In genomic region chr4:136756486-136756885, GRCm38 (mm10) we compare ENCODE assay signal across 12 mouse cellular contexts.
A peak's percentile ranks its signal among the peaks of the same experiment; 100 is the strongest.
DNase-seq lines count a peak whose midpoint lies in the region; ATAC-seq and TF ChIP-seq lines count a peak whose summit lies in the region.
"Had no signal": no experiment of that assay in that cellular context is flagged by ENCODE, and none has a peak within 500 bp of the region (broad histone marks: within the 10 kb centered on the region; RNA-seq: fewer than 3 reads in every experiment).

No protein-coding gene starts in this region.

- 0 out of 2 replicates have a peak overlapping the region, but pooled peaks have one; percentile 7 for H3K27ac ChIP-seq in embryonic facial prominence, embryonic 13.5 days
- peak overlapping the region; percentile 97 for H3K27ac ChIP-seq in hindbrain, embryonic 13.5 days
- H3K27ac ChIP-seq in midbrain, embryonic 13.5 days, result peak overlapping the region; percentile 100
- H3K27ac ChIP-seq in kidney, embryonic 14.5 days (ENCODE audit: low read depth, low read length), result no peak overlapping the region

- DNase-seq in brain, embryonic 14.5 days (ENCODE audit: low read depth), result peak; percentile 77
- DNase-seq in lung, adult 18-20 months, result no peak
- DNase-seq in adrenal gland, adult 8-10 months, result no peak
- no peak for DNase-seq in layer of hippocampus, adult 18-20 months (ENCODE audit: low spot score in 2 of 2)
- DNase-seq: gastrocnemius, postnatal 10 days; heart, postnatal 14 days; kidney, adult 18-20 months; thymus, adult 18-20 months had no signal

- TF ChIP-seq CTCF in brain, embryonic 14.5 days (IDR thresholded peaks at IDR 0.05; ENCODE audit: borderline replicate concordance, extremely low read depth, insufficient read depth, insufficient read length), result no peak

- H3K36me3 ChIP-seq in embryonic facial prominence, embryonic 13.5 days, result peaks cover 11% of the 10 kb centered on the region
- H3K36me3 ChIP-seq in hindbrain, embryonic 13.5 days, result no peaks in the 10 kb centered on the region
- H3K36me3 ChIP-seq in midbrain, embryonic 13.5 days, result peaks cover 9% of the 10 kb centered on the region; the same call in 1 of the 2 replicates
- no peaks in the 10 kb centered on the region for H3K36me3 ChIP-seq in kidney, embryonic 14.5 days (ENCODE audit: control insufficient read depth, insufficient read depth, low read length)

- ATAC-seq in embryonic facial prominence, embryonic 13.5 days (ENCODE audit: insufficient number of reproducible peaks, insufficient read depth, low FRiP score, low TSS enrichment, low read depth), result no peak
- no peak for ATAC-seq in hindbrain, embryonic 13.5 days (ENCODE audit: low FRiP score)
- no peak for ATAC-seq in midbrain, embryonic 13.5 days
- no peak for ATAC-seq in kidney, embryonic 14.5 days (ENCODE audit: low FRiP score, low TSS enrichment)

- H3K4me1 ChIP-seq in embryonic facial prominence, embryonic 13.5 days, result peaks cover 50% of the 10 kb centered on the region
- peaks cover 94% of the 10 kb centered on the region for H3K4me1 ChIP-seq in hindbrain, embryonic 13.5 days (replicated peaks)
- peaks cover 97% of the 10 kb centered on the region for H3K4me1 ChIP-seq in midbrain, embryonic 13.5 days (replicated peaks)
- peaks cover 38% of the 10 kb centered on the region for H3K4me1 ChIP-seq in kidney, embryonic 14.5 days (ENCODE audit: control insufficient read depth, insufficient read depth, low read length)

- H3K4me3 ChIP-seq in embryonic facial prominence, embryonic 13.5 days, result no peak overlapping the region
- no peak overlapping the region for H3K4me3 ChIP-seq in hindbrain, embryonic 13.5 days
- no peak overlapping the region for H3K4me3 ChIP-seq in midbrain, embryonic 13.5 days (replicated peaks)
- H3K4me3 ChIP-seq in kidney, embryonic 14.5 days (ENCODE audit: low read length), result no peak overlapping the region

- no peak for TF ChIP-seq POLR2A in brain, embryonic 14.5 days (IDR thresholded peaks at IDR 0.05; ENCODE audit: borderline replicate concordance, extremely low read depth, insufficient read depth, insufficient read length, poor library complexity, severe bottlenecking)

- H3K9me3 ChIP-seq in embryonic facial prominence, embryonic 13.5 days, result no peaks in the 10 kb centered on the region
- no peaks in the 10 kb centered on the region for H3K9me3 ChIP-seq in hindbrain, embryonic 13.5 days
- H3K9me3 ChIP-seq in midbrain, embryonic 13.5 days, result no peaks in the 10 kb centered on the region
- no peaks in the 10 kb centered on the region for H3K9me3 ChIP-seq in kidney, embryonic 14.5 days (ENCODE audit: control insufficient read depth, low read length)

- no peak overlapping the region for H3K4me2 ChIP-seq in embryonic facial prominence, embryonic 13.5 days
- H3K4me2 ChIP-seq in hindbrain, embryonic 13.5 days, result peak overlapping the region; percentile 13
- peak overlapping the region; percentile 46 for H3K4me2 ChIP-seq in midbrain, embryonic 13.5 days (replicated peaks)
- H3K4me2 ChIP-seq in kidney, embryonic 14.5 days (replicated peaks; ENCODE audit: low read depth, low read length), result no peak overlapping the region

- 55% methylated on average over 6 of the region's 6 CpGs for WGBS in embryonic facial prominence, embryonic 13.5 days
- WGBS in hindbrain, embryonic 13.5 days, result 23% methylated on average over 6 of the region's 6 CpGs
- 22% methylated on average over 6 of the region's 6 CpGs for WGBS in midbrain, embryonic 13.5 days
- 64% methylated on average over 6 of the region's 6 CpGs for WGBS in kidney, embryonic 14.5 days

- peaks cover 7% of the 10 kb centered on the region; the same call in 1 of the 2 replicates for H3K27me3 ChIP-seq in embryonic facial prominence, embryonic 13.5 days
- no peaks in the 10 kb centered on the region for H3K27me3 ChIP-seq in hindbrain, embryonic 13.5 days
- no peaks in the 10 kb centered on the region for H3K27me3 ChIP-seq in midbrain, embryonic 13.5 days
- H3K27me3 ChIP-seq in kidney, embryonic 14.5 days (ENCODE audit: control insufficient read depth, insufficient read depth, low read length), result no peaks in the 10 kb centered on the region

- H3K9ac ChIP-seq in embryonic facial prominence, embryonic 13.5 days, result no peak overlapping the region
- H3K9ac ChIP-seq in hindbrain, embryonic 13.5 days, result peak overlapping the region; percentile 49
- peak overlapping the region; percentile 55 for H3K9ac ChIP-seq in midbrain, embryonic 13.5 days (replicated peaks)
- H3K9ac ChIP-seq in kidney, embryonic 14.5 days (ENCODE audit: low read depth, low read length), result no peak overlapping the region

Comparison
In these comparisons a context has a peak if more than half of its experiments do, and no peak if none do; other contexts are left out.
1. H3K4me2 ChIP-seq: peak in hindbrain, embryonic 13.5 days (single experiment) and midbrain, embryonic 13.5 days (single experiment); none in embryonic facial prominence, embryonic 13.5 days (single experiment) and kidney, embryonic 14.5 days (single experiment).
2. H3K9ac ChIP-seq: peak in hindbrain, embryonic 13.5 days (single experiment) and midbrain, embryonic 13.5 days (single experiment); none in embryonic facial prominence, embryonic 13.5 days (single experiment) and kidney, embryonic 14.5 days (single experiment).